Mouse (Mus musculus): ENCODE results near the gene Ly6g5c.
"Not testable (repeated sequence)": the region's sequence is repeated elsewhere in the genome, so short reads cannot be mapped to it uniquely, and the experiment has no call there.

The Ly6g5c gene

DNA sequence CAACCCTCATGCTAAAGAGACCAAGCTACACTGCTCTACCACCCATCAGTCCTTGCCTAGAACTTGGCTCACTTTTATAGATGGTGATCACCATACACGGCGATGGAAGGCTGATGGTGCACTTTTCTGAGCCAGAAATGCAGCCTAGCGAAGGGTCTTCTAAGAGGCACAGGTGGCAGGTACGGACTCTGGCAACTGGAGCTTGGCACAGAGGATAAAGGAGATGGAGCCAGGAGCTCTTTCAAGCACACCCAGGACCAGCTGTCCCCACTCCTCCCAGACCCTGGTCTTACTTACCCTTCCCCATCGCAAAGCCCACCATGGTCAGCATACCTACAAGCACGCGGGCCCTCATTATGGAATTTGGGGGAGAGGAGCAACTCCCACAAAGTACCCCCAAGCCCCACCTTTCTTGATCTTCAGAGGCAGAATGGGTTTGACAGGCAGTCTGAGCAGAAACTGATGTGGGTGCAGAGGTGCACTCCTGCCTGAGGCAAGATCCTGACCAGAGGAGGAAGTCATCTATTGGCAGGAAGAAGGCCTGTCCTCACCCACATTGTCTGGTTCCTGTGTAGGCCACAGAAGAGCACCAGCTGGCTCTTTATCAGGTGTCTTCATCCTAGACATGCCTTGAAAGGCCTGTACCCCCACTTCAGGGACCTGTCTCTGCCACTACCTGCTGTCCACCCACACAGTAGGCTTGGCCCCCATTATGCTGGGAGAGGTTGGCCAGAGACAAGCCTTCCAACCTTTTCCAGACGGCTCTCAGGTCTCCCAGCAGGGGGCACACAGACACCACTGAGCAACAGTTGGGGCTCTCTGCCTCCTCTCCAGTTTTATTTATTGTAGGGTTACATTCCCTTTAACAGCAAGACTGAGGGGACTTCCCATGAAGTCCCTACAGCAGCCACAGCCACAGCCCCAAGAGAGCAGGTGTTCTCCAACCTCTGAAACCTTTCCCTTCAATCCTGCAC lies 7.3 kb downstream of the Ly6g5c start, which contains the start of gene Ly6g5b:
Gene Ly6g5b (minus strand): TSS at position 383 of the 974 bp plus-strand sequence.
- no peak for DNase-seq (ENCODE audit: low read depth)

DNA sequence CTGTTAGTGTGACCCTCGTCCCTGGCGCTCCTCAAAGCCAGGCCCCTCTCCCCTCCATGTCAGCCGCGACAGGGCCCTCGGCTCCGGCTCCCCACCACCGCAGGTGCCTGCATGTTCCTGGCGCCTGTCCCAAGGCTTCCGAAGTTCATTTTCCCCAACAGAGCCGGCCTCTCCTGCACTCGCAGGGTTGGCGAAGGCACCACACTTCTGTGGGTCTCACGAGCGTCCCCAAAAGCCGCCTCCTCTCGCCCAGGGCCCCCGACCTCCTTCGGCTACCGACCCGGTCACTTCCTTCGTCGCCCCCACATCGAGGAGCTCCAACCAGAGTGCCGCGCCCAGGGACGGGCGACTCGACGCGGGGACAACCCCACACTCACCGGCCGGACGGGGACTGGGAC lies 12.7 kb downstream of the Ly6g5c start:
- DNase-seq (ENCODE audit: low read depth) = no peak

DNA sequence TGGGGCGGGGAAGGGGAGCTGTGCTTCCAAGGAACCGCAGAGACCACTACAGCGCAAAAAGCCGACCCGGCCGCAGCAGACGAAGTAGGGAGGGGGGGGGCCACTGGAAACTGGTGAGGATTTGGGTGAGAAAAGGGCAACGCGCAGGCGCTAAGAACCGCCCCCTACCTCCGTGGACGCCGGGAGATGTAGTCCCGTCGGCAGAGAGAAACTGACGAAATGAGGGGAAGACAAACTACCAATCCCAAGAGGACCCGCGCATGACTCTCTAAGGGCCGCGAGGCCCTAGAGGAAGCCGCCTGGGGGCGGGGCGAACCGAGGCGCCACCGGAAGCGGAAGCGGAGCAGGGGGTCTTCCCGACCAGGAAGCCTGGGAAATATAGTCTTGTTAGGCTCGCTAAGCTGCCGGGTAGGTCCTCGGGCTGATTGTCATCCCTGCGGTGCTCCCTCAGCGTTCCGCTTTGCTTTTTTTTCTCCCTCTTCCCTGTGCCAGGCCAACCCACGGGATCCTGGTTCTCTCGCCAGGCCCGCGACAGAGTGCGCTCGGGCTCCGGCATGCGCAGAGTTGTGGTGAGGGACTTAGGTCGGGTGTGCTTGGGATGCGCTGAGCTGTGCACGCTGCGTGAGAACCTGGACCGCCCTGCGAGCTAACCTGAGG lies 13.2 kb downstream of the Ly6g5c start, which contains the start of gene Gpank1:
Gene Gpank1 (plus strand): TSS at position 313 of the 657 bp plus-strand sequence.
- peak; percentile 98 for DNase-seq (ENCODE audit: low read depth)

DNA sequence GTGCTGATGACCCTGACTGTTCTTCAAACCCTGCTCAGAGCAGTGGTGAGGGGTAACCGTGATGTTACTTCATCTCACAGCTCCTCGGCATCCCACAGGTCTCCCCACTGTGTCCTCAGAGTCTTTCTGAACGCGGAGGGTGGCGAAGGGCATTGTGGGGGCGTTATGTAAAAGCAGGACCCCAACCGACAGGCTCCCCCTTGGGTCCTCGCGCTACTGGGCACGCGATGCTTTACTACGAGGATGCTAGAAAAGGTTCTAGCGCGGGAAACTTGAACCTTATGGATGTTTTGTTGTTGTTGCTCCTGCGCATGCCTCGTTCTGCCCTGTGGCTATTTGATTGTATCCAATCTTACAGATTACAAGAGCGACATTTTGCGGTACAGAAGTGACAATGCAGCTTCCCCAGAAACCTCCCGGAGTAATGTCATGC lies 13.8 kb downstream of the Ly6g5c start, which contains the start of gene Csnk2b:
Gene Csnk2b (minus strand): TSS at position 183 of the 433 bp plus-strand sequence.
- peak; percentile 55 for DNase-seq (ENCODE audit: low read depth)

DNA sequence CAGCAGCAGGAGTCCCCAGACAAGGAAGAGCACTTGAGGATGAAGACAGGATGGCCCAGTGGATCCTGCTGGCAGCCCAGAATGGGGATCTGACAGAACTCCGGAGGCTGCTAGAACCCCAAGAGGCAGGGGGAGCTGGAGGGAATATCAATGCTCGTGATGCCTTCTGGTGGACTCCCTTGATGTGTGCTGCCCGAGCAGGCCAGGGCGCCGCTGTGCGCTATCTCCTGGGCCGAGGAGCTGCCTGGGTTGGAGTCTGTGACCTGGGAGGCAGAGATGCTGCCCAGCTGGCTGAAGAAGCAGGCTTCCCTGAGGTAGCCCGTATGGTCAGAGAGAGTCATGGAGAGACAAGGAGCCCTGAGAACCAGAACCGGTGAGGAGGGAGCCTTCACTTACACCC lies 15.2 kb downstream of the Ly6g5c start:
- DNase-seq (ENCODE audit: low read depth) = not testable (repeated sequence)

DNA sequence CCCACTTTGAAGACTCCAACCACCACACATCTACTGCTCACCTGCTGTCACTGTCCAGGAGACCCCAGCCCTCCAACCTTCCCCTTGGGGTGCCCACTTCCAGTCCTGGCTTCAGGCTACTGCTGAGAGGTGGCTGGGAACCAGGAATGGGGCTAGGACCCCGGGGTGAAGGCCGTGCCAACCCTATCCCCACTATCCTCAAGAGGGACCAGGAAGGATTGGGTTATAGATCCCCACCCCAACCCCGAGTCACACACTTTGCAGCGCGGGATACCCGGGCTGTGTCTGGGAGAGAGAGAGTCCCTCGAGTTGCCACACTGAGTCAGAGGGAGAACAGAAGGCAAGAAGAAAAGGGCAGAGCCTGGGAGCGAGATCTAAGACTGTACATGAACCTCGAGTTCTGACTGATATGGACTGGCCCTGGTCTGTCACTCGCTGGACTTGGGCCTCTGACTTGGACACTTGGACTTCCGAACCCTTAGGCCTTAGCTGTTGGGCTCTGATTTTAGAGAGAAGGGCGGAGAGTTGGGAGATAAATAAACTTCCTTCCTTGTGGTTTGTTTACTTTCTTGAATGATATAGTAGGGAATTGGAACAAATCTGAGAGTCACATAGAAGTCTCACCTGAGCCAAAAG lies 16.3 kb downstream of the Ly6g5c start:
- DNase-seq (ENCODE audit: low read depth) = not testable (repeated sequence)

DNA sequence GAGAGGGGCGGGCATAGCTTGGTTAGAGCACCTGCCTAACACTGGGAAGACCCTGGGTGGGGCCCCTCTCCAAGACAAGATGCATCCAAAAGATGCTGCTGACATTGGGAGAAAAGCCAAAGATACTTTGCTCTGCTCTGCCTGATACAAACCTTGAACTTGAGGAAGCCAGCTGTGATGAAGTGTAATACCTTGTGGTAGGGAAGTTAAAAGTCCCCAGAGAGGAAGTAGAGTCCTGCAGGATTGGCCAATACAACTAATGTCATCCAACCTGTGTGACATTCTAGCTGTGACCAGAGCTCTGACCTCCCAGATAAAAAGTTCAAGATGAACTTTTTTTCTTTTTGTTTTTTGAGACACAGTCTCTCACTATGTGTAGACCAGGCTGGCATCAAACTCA lies 17.0 kb downstream of the Ly6g5c start:
- DNase-seq (ENCODE audit: low read depth) = no peak

DNA sequence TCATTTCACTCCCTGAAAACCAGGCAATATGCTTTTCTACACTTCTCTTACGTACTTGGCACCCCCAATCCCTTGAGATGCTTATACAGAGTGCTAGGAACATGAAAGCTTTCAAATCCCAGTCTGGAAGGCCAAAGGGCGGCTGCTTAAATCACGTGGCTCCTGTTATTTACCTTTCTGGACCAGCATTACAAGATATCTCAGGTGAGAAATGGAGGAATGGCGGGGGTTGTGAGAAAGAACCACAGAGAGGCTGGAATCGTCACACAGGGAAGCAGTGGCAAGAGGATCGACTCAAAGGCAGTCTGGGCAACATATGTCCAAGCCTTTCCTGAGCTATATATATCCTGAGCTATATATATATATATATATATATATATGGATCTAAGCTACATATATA lies 17.5 kb downstream of the Ly6g5c start:
- DNase-seq (ENCODE audit: low read depth) = no peak

DNA sequence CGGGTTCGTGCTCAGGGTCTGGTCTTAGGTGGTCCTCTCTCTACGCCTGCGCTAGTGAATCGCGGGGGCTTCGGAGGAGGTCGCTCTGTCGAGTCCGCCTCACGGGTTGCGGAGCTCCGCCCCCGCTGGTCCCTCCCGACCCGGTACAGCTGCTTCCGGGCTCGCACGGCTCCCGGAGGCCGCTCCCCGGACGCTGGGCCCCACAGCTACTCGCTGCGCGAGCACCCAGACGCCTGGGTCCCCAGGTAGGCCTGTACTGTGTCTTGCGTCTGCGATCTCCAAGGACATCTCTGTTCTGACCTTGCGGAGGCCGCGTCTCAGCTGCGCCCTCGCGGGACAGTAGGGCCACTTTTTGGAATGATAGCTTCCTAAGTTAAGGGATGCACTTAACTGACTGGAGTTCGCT lies 18.1 kb downstream of the Ly6g5c start, which contains the start of gene D17H6S53E:
Gene D17H6S53E (plus strand): TSS at position 168 of the 406 bp plus-strand sequence.
- peak; percentile 56 for DNase-seq (ENCODE audit: low read depth)

DNA sequence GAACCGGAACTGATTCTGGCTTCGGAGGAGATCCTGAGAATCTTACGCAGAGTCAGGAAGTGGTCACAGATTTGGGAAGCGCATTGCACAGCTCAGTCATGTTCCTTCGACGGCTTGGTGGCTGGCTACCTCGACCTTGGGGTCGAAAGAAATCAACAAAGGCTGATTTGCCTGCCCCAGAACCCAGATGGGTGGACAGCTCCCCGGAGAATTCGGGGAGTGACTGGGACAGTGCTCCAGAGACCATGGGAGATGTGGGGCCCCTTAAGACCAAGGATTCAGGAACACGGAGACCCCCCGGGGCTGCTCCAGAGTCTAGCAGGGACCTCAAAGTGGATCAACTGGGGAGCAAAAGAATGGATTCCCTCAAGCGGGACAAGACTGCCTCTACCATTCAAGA lies 18.9 kb downstream of the Ly6g5c start:
- DNase-seq (ENCODE audit: low read depth) = no peak

DNA sequence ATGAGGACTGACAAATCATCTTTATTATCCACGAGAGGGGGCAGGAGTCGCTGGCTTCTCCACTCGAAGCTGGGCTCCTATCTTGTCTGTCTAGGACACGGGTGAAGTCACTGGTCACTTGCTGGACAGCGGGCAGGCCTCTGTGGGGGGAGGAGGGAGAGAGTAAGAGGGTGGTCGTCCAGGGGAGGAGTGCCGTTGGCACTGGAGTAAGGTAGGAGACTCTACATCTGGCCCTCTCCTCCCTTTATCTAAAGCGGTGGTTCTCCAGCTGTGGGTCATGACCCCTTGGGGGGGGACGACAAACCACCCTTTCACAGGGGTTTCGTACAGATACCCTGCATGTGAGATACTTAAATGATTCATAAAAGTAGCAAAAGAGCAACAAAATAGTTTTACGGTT lies 20.9 kb downstream of the Ly6g5c start:
- no peak for DNase-seq (ENCODE audit: low read depth)

DNA sequence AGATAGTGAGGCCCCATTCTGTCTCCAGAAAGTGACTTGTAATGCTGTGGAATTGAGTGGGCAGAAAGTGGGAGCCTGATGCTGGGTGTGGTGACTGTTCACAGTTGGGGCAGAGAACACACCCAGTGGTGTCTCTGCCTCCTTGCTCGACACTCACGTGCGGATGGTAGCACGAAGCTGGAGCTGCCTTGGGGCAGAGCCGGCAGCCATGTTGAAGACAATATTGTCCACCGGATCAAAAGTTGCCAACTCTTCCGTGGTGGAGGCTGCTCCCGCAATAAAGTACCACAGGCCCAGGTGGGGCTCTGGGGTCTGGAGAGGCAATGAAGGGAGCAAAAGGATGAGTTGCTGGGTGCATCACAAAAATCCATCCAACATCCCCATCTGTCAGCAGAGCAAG lies 23.0 kb downstream of the Ly6g5c start:
- no peak for DNase-seq (ENCODE audit: low read depth)

DNA sequence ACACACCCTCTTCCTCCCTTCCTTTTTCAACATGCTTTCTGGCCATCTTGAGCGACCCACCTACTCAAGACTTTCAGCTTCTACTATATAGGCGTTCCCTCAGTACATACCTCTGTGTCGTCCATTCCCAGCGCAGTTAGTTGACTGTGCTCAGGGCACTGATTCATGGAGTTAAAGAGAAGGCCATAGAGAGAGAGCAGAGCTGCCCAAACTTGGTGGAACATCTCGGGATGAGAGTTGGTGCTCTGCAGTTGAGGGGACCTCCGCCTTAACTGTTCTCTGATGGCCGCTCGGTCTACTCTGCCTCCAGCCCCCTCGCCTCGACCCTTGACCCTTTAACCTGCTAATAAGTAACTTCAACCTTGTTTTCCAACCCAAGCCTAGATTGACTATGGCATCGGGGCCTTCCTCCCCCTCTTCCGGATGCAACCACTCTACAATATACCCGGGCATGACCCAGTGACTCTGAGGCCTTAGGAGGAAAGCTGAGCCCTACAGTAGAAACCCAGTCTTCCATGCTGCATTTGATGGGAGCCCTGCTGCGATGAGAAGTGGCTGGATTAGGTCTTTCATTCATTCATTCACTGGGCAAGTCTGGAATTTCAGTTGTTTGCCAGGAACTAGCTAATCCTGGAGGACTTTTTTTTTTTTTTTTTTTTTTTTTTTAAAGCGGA lies 23.6 kb downstream of the Ly6g5c start, which contains the start of gene Apom:
Gene Apom (minus strand): TSS at position 551 of the 674 bp plus-strand sequence.
- DNase-seq (ENCODE audit: low read depth) = no peak

DNA sequence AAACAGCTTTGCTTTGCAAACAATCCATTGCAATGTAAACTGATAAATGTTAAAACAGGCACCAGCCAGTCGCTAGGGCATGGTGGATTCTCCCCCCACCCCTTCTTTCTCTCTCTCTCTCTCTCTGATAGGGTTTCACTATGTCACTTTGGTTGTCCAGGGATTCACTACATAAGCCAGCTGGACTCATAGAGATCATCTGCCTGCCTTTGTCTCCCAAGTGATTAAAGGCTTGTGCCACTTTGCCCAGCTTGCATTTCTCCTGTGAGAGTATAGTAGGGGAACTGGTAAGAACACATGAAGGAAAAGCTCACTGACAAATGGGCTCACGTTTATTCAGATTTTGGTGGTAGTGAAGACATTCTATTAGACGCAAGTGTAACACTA lies 24.1 kb downstream of the Ly6g5c start:
- DNase-seq (ENCODE audit: low read depth) = no peak

DNA sequence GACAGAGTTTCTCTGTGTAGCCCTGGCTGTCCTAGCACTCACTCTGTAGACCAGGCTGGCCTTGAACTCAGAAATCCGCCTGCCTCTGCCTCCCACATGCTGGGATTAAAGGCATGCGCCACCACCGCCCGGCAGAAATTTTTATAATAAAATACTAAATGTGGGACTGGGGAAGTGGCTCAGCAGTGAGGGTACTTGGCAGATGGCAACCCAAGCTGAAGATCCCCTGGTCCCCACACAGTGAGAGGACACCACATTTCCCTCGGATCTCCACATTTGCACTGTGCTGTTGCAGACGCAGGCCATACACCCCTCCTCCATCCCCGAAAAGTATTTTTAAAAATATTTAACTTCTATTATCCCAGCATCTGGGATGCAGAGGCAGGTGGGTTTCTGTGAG lies 25.4 kb downstream of the Ly6g5c start:
- DNase-seq (ENCODE audit: low read depth) = no peak

DNA sequence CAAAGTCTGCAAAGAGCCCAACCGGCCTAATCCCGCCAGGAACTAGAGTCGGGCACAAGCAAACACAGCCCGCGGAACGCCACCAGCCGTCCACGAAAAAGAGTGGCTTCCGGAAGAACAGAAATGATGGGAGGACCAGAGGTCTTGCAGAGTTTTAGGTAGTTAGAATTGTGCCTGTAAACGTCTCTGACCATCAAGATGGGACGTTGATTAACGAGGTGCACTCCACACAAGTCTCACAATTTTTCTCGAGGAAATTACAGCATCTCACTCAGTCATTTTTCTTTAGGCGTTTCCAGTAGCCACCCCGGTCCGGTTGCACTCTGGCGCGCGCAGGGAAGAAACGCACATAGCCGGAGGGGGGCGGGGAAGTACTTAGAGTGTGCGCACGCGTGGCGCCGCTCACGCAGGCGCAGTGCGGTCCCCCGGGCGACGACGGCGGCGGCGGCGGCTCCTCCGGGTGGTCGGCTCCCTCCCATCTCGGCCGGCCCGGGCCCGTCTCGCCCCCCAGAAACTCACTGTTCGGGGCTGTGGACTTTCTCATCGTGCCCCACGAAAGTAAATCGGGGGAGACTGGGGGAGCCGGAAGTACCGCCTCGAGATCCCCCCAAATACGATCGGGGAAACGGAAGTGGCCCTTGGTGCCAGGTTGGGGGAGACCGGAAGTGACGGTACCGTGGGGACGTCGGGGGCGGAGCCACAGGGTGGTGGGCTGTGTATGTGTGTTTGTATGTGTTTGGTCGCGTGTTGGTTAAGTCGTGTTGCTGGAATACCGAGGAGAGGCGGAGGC lies 26.9 kb downstream of the Ly6g5c start, which contains the start of gene Bag6:
Gene Bag6 (plus strand): TSS at position 378 of the 790 bp plus-strand sequence.
- peak; percentile 87 for DNase-seq (ENCODE audit: low read depth)

DNA sequence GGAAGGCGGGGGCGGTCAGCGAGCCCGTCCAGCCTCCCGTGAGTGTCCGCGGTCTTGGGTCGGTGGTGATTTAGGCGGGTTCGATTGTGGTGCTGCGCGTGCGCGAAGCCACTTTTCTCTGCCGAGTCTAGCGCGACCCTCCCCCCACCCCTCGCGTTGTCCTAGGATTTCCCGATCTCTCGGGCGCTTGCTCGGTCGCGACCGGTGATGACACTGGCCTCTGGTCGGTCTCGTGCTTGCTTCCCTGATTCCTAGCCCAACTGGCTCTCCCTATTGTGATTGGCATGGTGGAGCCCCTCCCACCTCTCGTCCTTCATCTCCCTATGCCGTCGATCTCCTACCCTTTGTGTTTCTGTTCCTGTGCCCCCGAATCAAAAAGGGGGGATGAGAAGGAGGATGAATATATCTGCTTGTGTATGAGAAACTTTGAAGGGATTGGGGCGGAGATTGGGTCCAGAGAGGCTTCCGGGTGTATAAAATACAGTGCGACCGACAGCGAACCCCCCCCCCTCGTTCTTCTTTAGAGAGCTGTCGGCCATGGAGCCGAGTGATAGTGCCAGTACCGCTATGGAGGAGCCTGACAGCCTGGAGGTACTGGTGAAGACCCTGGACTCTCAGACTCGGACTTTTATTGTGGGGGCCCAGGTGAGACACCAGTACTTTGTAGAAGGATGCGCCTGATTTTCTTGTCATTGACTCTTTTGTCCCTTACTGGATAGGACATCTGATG lies 27.7 kb downstream of the Ly6g5c start:
- DNase-seq (ENCODE audit: low read depth) = peak; percentile 47

DNA sequence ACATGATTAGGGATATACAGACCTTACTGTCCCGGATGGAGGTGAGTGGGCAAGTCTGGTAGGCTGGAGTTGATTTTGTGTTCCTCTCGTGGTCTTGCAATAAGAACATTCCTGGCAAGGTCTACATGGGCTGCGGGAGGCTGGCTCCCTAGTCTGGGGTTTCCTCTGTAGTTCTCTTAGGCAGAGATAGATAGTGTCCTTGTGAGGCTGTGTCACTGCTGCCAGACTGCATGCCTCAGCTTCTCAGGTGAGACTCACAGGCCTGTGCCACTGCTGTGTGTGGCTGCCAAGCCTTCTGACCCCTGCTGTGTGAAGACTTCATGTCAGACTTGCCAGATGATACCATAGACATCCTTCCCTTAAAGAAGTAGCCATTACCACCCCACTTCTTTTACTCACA lies 31.2 kb downstream of the Ly6g5c start:
- DNase-seq (ENCODE audit: low read depth) = no peak

DNA sequence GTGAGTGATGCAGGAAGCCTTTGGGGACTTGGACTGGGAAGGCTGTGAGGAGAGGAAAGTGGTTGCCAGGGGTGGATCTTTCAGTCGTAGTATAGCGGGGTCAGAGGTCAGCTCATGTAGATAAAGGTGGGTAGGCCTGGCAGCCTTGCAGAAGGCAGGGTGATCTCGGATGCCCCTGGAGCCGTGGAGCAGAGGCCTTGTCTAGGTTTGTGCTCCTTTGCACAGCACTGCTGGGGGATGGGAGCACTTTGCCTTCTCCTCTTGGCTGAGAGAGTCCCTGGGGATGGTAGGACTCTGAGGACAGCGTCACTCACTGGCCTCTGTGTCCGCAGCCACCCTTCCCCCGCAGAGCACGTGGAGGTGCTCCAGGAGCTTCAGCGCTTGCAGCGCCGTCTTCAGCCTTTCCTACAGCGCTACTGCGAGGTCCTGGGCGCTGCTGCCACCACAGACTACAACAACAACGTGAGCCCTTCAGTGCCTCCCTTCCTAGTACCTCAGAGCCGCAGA lies 32.5 kb downstream of the Ly6g5c start:
- no peak for DNase-seq (ENCODE audit: low read depth)

DNA sequence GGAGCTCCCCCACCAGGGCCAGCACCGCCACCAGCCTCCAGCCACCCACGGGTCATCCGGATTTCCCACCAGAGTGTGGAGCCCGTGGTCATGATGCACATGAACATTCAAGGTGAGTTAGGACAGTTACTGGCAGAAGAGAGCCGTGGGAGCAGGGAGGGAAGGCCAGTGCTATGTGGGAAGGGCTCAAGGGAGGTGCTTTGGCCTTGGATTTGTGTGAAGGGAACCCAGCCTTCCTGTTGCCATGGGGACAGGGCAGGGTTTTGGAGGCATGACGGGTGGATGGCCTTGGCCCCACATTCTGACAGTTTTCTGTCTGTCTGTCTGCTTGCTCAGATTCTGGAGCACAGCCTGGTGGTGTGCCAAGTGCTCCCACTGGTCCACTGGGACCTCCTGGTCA lies 33.9 kb downstream of the Ly6g5c start:
- DNase-seq (ENCODE audit: low read depth) = no peak
